Mouse (Mus musculus) spleen, adult 2 months (tissue): Measurements from ENCODE around the gene Phlpp1.

Experiments used
- CTCF ChIP-seq: fragments of 200-500 bp; IDR thresholded peaks from 2 replicates; pipeline ENCODE4 v1.5.1; 2011; ENCODE audit warnings: mild to moderate bottlenecking, inconsistent platforms; ENCODE audit not compliant: insufficient read depth, insufficient read length, insufficient replicate concordance; ENCODE audit errors: extremely low read depth
- POLR2A ChIP-seq: fragments of 200-500 bp; IDR thresholded peaks from 2 replicates; pipeline ENCODE4 v1.6.1; 2011; ENCODE audit warnings: low read depth, low read length, inconsistent platforms

GRCm38 (mm10) chr1:106386542-106386941 is 215.0 kb downstream of the Phlpp1 start:
- TF ChIP-seq CTCF, result no peak
- TF ChIP-seq POLR2A, result no peak
